Mouse (Mus musculus) fat pad, adult 2 months (tissue): Measurements from ENCODE around the gene Erp29.

Source experiments
- DNase-seq: peaks from one replicate; pipeline ENCODE4 v3.0.0-alpha.2; 2011; ENCODE audit warnings: low read depth, low spot score; ENCODE audit errors: extremely low read depth

The Erp29 gene

GRCm38 (mm10) chr5:121450476-121450875 is 1.8 kb downstream of the Erp29 start:
- no peak for DNase-seq

GRCm38 (mm10) chr5:121449976-121450375 is 2.3 kb downstream of the Erp29 start:
- DNase-seq, result no peak

GRCm38 (mm10) chr5:121448450-121448849 is 3.9 kb downstream of the Erp29 start:
- DNase-seq, result no peak

- DNase-seq, result no peak
Measured at GRCm38 (mm10) chr5:121444870-121445269, 7.4 kb downstream of the Erp29 start.

- DNase-seq, result no peak
Measured at GRCm38 (mm10) chr5:121443548-121443947, 8.8 kb downstream of the Erp29 start.

GRCm38 (mm10) chr5:121438756-121439155 is 13.6 kb downstream of the Erp29 start:
- no peak for DNase-seq

GRCm38 (mm10) chr5:121438131-121438530 is 14.2 kb downstream of the Erp29 start:
- no peak for DNase-seq

GRCm38 (mm10) chr5:121428954-121429353 is 23.4 kb downstream of the Erp29 start:
- no peak for DNase-seq

- DNase-seq, result no peak
Measured at GRCm38 (mm10) chr5:121423297-121423696, 29.0 kb downstream of the Erp29 start.

- no peak for DNase-seq
Measured at GRCm38 (mm10) chr5:121422787-121423186, 29.5 kb downstream of the Erp29 start.

GRCm38 (mm10) chr5:121420721-121421120 is 31.6 kb downstream of the Erp29 start:
- no peak for DNase-seq

GRCm38 (mm10) chr5:121410975-121411374 is 41.3 kb downstream of the Erp29 start:
- no peak for DNase-seq

- DNase-seq, result no peak
Measured at GRCm38 (mm10) chr5:121407856-121408255, 44.5 kb downstream of the Erp29 start.

- no peak for DNase-seq
Measured at GRCm38 (mm10) chr5:121400849-121401248, 51.5 kb downstream of the Erp29 start.

GRCm38 (mm10) chr5:121400064-121400463 is 52.2 kb downstream of the Erp29 start:
- no peak for DNase-seq

GRCm38 (mm10) chr5:121399540-121399939 is 52.8 kb downstream of the Erp29 start:
- DNase-seq, result no peak

GRCm38 (mm10) chr5:121398965-121399462 is 53.3 kb downstream of the Erp29 start:
- DNase-seq, result no peak

GRCm38 (mm10) chr5:121398146-121398964 is 54.0 kb downstream of the Erp29 start:
- no peak for DNase-seq

GRCm38 (mm10) chr5:121397187-121398145 is 54.8 kb downstream of the Erp29 start, which contains the start of gene Naa25:
Gene Naa25 (plus strand): TSS chr5:121397936.
- DNase-seq, result peak; percentile 94

- DNase-seq, result no peak
Measured at GRCm38 (mm10) chr5:121395621-121396020, 56.7 kb downstream of the Erp29 start.

GRCm38 (mm10) chr5:121393402-121393801 is 58.9 kb downstream of the Erp29 start:
- no peak for DNase-seq
